Mouse (Mus musculus) brain, embryonic 14.5 days (tissue): ENCODE measurements around the gene Sbp. TPM values are rescaled to one million over a fixed set of nuclear protein-coding genes. Genes with fewer than 3 reads are reported as not detected.
A peak's percentile ranks its signal among the peaks of the same experiment; 100 is the strongest.
"Not testable (repeated sequence)": the region's sequence is repeated elsewhere in the genome, so short reads cannot be mapped to it uniquely, and the experiment has no call there.

ENCODE experiments used
- DNase-seq: peaks from one replicate; pipeline ENCODE4 v3.0.0-alpha.2; 2011; ENCODE audit warnings: low read depth
- CTCF ChIP-seq: fragments of 200-500 bp; IDR thresholded peaks from 2 replicates; pipeline ENCODE4 v1.5.1; 2012; ENCODE audit warnings: inconsistent platforms, mild to moderate bottlenecking, moderate library complexity, borderline replicate concordance; ENCODE audit not compliant: insufficient read depth, insufficient read length; ENCODE audit errors: extremely low read depth
- POLR2A ChIP-seq: fragments of 200-500 bp; IDR thresholded peaks from 2 replicates; pipeline ENCODE4 v1.6.1; 2012; ENCODE audit warnings: mild to moderate bottlenecking, inconsistent platforms, borderline replicate concordance; ENCODE audit not compliant: poor library complexity, insufficient read depth, insufficient read length, severe bottlenecking; ENCODE audit errors: extremely low read depth
- polyA plus RNA-seq: library from polyadenylated mRNA; depleted of rRNA; stranded (reverse); fragments of >200 nt; gene quantifications from 2 replicates; pipeline ENCODE4 v1.2.3, GENCODE M21; 2012; rRNA removed

Gene Sbp
- not detected in 2 replicates for polyA plus RNA-seq

GRCm38 (mm10) chr17:23941372-23941771 is at the start of gene Sbp:
Gene Sbp, plus strand, starts transcription at chr17:23941672.
- no peak for DNase-seq
- no peak for TF ChIP-seq CTCF
- TF ChIP-seq POLR2A: no peak

DNA sequence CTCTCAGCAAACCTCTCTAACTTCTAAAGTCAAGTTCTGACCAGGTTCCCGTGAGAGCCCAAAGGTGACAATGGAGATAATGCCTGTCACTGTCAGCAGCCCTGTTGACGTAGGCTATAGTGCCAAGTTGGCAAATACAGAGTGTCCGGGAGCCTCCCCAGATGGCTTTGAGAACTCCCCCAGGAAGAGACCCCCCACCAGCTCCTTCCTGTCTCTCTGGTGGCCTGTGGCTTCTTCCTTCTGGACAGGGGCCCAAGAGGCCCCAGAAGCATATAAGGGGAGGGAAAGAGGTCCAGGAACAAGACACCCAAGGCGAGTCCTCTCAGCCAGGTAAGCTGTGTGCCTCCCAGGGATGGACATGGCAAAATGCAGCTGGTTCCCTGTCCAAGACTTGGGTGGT is 24.3 kb upstream of the Sbp start, which contains the start of gene Dcpp3:
Gene Dcpp3, plus strand, starts transcription at position 301 of the 400 bp plus-strand sequence.
- not testable (repeated sequence) for DNase-seq

DNA sequence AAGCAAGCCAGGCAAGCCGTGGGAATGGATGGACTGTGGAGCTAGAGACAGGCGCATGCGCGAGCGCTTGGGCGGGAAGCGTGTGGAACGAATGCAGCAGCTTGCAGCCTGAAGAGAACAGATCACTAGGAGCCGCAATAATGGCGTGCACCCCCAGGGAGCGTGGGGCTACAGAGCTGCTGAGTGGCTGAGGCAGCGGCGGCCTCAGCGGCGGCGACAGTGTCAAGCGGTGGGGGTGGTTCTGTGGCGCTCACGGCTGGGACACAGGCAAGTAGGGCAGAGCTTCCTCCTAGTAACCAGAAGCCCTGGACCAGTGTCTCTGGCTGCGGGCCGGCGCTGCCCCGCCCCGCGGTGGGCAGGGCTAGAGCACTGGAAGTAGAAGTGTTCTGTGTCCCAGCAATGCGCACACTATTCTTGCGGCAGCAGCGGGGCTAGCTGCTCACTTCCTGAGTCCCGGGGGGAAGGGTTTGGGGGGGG is 16.9 kb upstream of the Sbp start:
- peak; percentile 97 for DNase-seq
- TF ChIP-seq CTCF (no peak), POLR2A (peak; percentile 26; the same call in 1 of the 2 replicates)

GRCm38 (mm10) chr17:23925090-23925493 is 16.4 kb upstream of the Sbp start:
- peak; percentile 88 for DNase-seq

GRCm38 (mm10) chr17:23931157-23931556 is 10.3 kb upstream of the Sbp start:
- no peak for DNase-seq
- TF ChIP-seq POLR2A: no peak
- no peak for TF ChIP-seq CTCF

More at GRCm38 (mm10) chr17:23925090-23925493, 16.4 kb upstream of the Sbp start:
- TF ChIP-seq CTCF (no peak), POLR2A (0 out of 2 replicates have a peak, but pooled peaks have one; percentile 9)

DNA sequence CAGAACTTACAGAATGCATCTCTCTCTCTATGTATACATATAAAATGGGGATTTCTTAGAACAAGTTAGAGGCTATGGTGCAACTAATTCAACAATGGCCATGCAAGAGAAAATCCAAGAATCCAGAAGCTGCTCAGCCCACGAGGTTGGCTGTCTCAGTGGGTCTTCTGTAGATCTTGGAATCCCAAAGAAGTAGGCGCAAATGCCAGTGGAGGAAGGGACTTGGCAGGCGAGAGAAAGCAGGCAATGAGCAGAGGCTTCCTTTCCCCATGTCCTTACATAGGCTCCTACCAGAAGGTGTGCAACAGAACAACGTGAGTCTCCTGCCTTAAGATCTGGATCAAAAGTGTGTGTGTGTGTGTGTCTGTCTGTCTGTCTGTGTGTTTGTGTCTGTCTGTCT is 6.0 kb downstream of the Sbp start:
- not testable (repeated sequence) for DNase-seq

DNA sequence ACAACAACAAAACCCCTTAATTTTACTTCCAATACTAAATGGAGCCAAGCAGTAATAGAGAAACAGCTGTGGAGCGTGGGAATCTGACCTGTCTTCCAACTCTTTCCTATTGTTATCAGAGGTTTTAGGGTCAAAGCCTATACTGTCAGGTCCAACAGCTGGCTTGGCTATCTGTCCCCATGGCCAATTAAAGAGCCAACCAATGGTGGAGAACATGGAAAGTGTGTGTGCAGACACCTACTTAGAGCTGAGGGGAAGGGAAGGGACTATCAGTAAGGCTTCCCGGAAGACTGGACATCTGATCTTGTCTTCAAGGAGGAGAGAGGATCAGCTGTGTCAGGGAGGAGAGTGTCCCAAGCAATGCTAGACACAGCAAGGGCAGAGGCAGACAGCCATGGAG is 7.6 kb downstream of the Sbp start:
- TF ChIP-seq POLR2A: no peak
- no peak for DNase-seq

GRCm38 (mm10) chr17:23950828-23951227 is 9.4 kb downstream of the Sbp start:
- not testable (repeated sequence) for DNase-seq

DNA sequence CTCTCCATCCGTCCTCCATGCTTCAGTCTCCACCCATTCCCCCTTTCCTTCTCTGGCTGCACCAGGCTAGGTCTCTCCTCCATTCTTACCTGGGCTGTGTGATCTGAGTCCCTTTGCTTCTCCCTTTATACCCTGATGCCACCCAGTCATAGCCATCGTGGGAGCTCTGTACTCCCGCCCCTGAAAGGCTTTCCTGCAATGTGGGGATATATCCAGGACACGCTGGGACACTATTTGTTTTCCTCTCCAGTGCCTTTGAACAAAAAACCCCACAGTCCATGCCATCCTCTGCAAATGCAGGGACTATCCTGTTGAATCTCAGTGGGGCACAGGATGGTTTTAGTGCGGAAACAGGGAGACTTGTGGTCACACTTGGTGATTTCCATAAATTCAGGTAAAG is 13.7 kb downstream of the Sbp start, which contains the start of gene Sbpl:
Gene Sbpl, minus strand, starts transcription at position 101 of the 400 bp plus-strand sequence.
- TF ChIP-seq CTCF: no peak
- no peak for TF ChIP-seq POLR2A
- DNase-seq: no peak

GRCm38 (mm10) chr17:23960084-23960738 is 18.7 kb downstream of the Sbp start:
- TF ChIP-seq CTCF: peak; percentile 96
- TF ChIP-seq POLR2A: no peak
- DNase-seq: peak; percentile 92

- DNase-seq: no peak
- TF ChIP-seq CTCF (no peak), POLR2A (no peak)
Measured at GRCm38 (mm10) chr17:23961573-23962122, 20.2 kb downstream of the Sbp start.

- no peak for TF ChIP-seq CTCF
- no peak for TF ChIP-seq POLR2A
- DNase-seq: peak; percentile 27
Measured at GRCm38 (mm10) chr17:23965805-23966425, 24.4 kb downstream of the Sbp start.

GRCm38 (mm10) chr17:23966658-23967401 is 25.4 kb downstream of the Sbp start:
- DNase-seq: no peak
- TF ChIP-seq CTCF (no peak), POLR2A (no peak)
